Mouse (Mus musculus): ENCODE measurements around the gene Ubr3. TPM values are rescaled to one million over a fixed set of nuclear protein-coding genes. Genes with fewer than 3 reads are reported as not detected.

Gene Ubr3
- total and polyA plus RNA-seq, 3 experiments: 10.1 to 188 (median 25.3) TPM

DNA sequence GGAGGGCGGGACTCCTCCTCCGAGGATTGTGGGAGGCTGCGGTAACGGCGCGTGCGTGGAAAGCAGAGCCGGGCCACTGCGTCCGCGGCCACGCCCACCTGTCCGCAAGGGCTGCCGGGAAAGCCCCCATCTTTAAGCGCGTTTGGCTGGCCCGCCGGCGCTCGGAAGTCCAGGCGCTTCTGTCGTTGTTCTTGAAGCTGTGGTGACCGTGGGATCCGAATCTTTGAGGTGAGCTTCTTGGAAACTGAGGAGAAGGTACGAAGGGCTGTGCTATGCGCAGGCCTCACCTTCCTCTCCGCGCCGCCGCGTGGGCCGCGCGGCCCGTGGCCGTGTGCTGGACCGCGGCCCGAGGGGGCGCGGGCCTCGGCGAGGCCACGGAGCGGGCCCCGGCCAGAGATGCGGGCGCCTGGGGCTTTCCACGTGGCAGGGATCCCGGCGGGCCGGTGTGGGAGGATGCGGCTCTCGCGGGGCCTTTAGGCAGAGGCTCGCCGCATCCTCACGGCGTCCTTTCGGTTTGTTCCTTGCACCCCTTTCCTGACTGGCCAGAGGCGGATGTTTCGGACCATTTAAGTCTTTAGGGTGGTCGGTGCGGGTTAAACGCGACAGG is 35.5 kb upstream of the Ubr3 start, which contains the start of gene Ssb (continued):
- TF ChIP-seq ZMIZ1 (IDR thresholded peaks at IDR 0.05; ENCODE audit: low read depth, low read length) (peak; percentile 96), GABPA (IDR thresholded peaks at IDR 0.05; ENCODE audit: low read depth, low read length) (no peak), ZC3H11A (IDR thresholded peaks at IDR 0.05; ENCODE audit: low read depth, low read length) (no peak), JUND (IDR thresholded peaks at IDR 0.05; ENCODE audit: low read depth, low read length) (no peak), NELFE (IDR thresholded peaks at IDR 0.05; ENCODE audit: low read depth, low read length) (peak; percentile 98), TAL1 (IDR thresholded peaks at IDR 0.05; ENCODE audit: low read length) (no peak), MYC (IDR thresholded peaks at IDR 0.05; ENCODE audit: low read depth, low read length) (peak; percentile 86), GATA1 (IDR thresholded peaks at IDR 0.05; ENCODE audit: low read depth, low read length) (no peak), SMC3 (IDR thresholded peaks at IDR 0.05; ENCODE audit: low read depth, low read length) (no peak), HCFC1 (IDR thresholded peaks at IDR 0.05; ENCODE audit: low read depth, low read length) (peak; percentile 81), MAZ (IDR thresholded peaks at IDR 0.05; ENCODE audit: low read depth, low read length) (peak; percentile 70; the same call in 1 of the 2 replicates), NRF1 (IDR thresholded peaks at IDR 0.05; ENCODE audit: insufficient read depth, low read depth, low read length, poor library complexity, severe bottlenecking) (peak; percentile 68)

DNA sequence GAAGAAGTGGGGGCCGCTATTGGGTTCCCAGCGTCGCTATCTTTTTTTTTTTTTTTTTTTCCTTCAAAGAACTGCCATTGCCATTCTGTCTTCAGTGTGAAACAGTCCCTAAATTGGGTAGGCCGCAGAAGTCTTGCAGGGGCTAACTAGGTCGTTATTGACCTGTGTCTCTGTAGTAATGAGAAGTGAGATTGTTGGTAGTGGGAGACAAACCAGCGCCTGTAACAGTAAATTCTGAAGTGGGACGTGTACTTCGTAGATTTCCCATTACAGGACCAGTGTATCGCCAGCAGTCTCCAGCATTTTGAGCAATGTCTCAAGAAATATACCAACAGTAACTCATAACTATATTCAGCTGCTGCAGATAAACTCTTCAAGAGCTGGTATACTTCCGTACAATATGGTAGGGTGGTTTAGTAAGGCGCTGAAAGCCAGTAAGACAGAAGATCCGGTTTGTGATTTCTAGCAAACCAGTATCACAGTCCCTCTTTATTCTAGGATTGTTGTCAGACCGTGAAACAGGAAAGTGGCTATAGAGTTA is 34.9 kb upstream of the Ubr3 start:
- peak; percentile 69 for DNase-seq (ENCODE audit: low read depth, low spot score)

More for the DNA sequence above, 34.9 kb upstream of the Ubr3 start:
- Histone ChIP-seq H3K79me2 (ENCODE audit: control insufficient read depth, insufficient read depth, low read length, poor library complexity) (peaks cover 34% of the 10 kb centered on the region), H3K4me1 (ENCODE audit: control insufficient read depth in 1 of 2, insufficient read depth in 2 of 2, low read length in 2 of 2) (peaks cover 2 to 9% of the 10 kb centered on the region in 2 experiments; a peak in 3 of 4 replicates), H3K9ac (ENCODE audit: control insufficient read depth, low read depth, low read length, poor library complexity, severe bottlenecking) (peak overlapping the region; percentile 98), H3K4me3 (ENCODE audit: control insufficient read depth in 1 of 2, insufficient read depth in 1 of 2, low read depth in 2 of 2, low read length in 2 of 2) (peak overlapping the region; percentile 97 to 99), H3K9me3 (replicated peaks; ENCODE audit: insufficient read depth, low read length) (no peaks in the 10 kb centered on the region), H3K27me3 (ENCODE audit: control insufficient read depth in 1 of 2, insufficient read depth in 2 of 2, low read length in 2 of 2) (no peaks in the 10 kb centered on the region), H3K36me3 (ENCODE audit: control insufficient read depth in 1 of 2, insufficient read depth in 2 of 2, low read length in 2 of 2) (peaks cover 28 to 39% of the 10 kb centered on the region in 2 experiments), H3K27ac (ENCODE audit: control insufficient read depth, low read depth, low read length) (peak overlapping the region; percentile 89)
- TF ChIP-seq POLR2A (IDR thresholded peaks at IDR 0.05; ENCODE audit: control insufficient read depth in 1 of 2, insufficient read depth in 1 of 2, low read depth in 1 of 2, low read length in 2 of 2, poor library complexity in 1 of 2) (no peak), SMC3 (IDR thresholded peaks at IDR 0.05; ENCODE audit: low read depth, low read length) (no peak), SIN3A (IDR thresholded peaks at IDR 0.05; ENCODE audit: low read length) (peak; percentile 81), NELFE (IDR thresholded peaks at IDR 0.05; ENCODE audit: low read depth, low read length) (no peak), MYC (IDR thresholded peaks at IDR 0.05; ENCODE audit: low read depth, low read length) (0 out of 2 replicates have a peak, but pooled peaks have one; percentile 18), TAL1 (IDR thresholded peaks at IDR 0.05; ENCODE audit: low read length) (no peak), CHD1 (IDR thresholded peaks at IDR 0.05; ENCODE audit: low read depth, low read length) (peak; percentile 94; the same call in 1 of the 2 replicates), USF1 (IDR thresholded peaks at IDR 0.05; ENCODE audit: low read depth, low read length) (no peak), POLR2AphosphoS2 (IDR thresholded peaks at IDR 0.05; ENCODE audit: low read length) (0 out of 2 replicates have a peak, but pooled peaks have one; percentile 23), MXI1 (IDR thresholded peaks at IDR 0.05; ENCODE audit: low read depth, low read length) (peak; percentile 24; the same call in 1 of the 2 replicates), TBP (IDR thresholded peaks at IDR 0.05; ENCODE audit: low read depth, low read length) (no peak), CHD2 (IDR thresholded peaks at IDR 0.05; ENCODE audit: low read length) (no peak), GATA1 (IDR thresholded peaks at IDR 0.05; ENCODE audit: low read depth, low read length) (0 out of 2 replicates have a peak, but pooled peaks have one; percentile 13), HCFC1 (IDR thresholded peaks at IDR 0.05; ENCODE audit: low read depth, low read length) (no peak; the same call in 1 of the 2 replicates), CTCF (IDR thresholded peaks at IDR 0.05 in 2 of 3, conservative IDR thresholded peaks at IDR 0.05 in 1 of 3; ENCODE audit: control insufficient read depth in 1 of 3, insufficient read depth in 1 of 3, low read depth in 2 of 3, low read length in 3 of 3, poor library complexity in 1 of 3, severe bottlenecking in 1 of 3) (no peak), TCF12 (IDR thresholded peaks at IDR 0.05; ENCODE audit: low read depth, low read length) (no peak), ELF1 (IDR thresholded peaks at IDR 0.05; ENCODE audit: low read depth, low read length) (0 out of 2 replicates have a peak, but pooled peaks have one; percentile 25), EP300 (IDR thresholded peaks at IDR 0.05; ENCODE audit: low read depth in 1 of 2, low read length in 2 of 2) (no peak), KAT2A (conservative IDR thresholded peaks at IDR 0.05; ENCODE audit: low read depth, low read length) (no peak), RCOR1 (IDR thresholded peaks at IDR 0.05; ENCODE audit: low read depth, low read length) (no peak), MYB (IDR thresholded peaks at IDR 0.05; ENCODE audit: low read depth, low read length) (no peak), POLR2AphosphoS5 (IDR thresholded peaks at IDR 0.05; ENCODE audit: borderline replicate concordance, low read depth, low read length) (no peak), ZNF384 (IDR thresholded peaks at IDR 0.05; ENCODE audit: low read depth, low read length) (peak; percentile 73), ZMIZ1 (IDR thresholded peaks at IDR 0.05; ENCODE audit: low read depth, low read length) (no peak), ETS1 (IDR thresholded peaks at IDR 0.05; ENCODE audit: low read depth, low read length) (no peak)
